Mouse (Mus musculus): ENCODE measurements around the gene Lgals9. TPM values are rescaled to one million over a fixed set of nuclear protein-coding genes. Genes with fewer than 3 reads are reported as not detected.
"Not testable (repeated sequence)": the region's sequence is repeated elsewhere in the genome, so short reads cannot be mapped to it uniquely, and the experiment has no call there.

Lgals9 gene
- polyA plus RNA-seq, 1 experiment from 2014 or later = 54.4 TPM

GRCm38 (mm10) chr11:79018954-79019704 is 34.4 kb upstream of the Lgals9 start:
- Histone ChIP-seq H3K27me3 (no peaks in the 10 kb centered on the region), H3K9me3 (replicated peaks) (no peaks in the 10 kb centered on the region), H3K9ac (no peak overlapping the region), H3K4me3 (no peak overlapping the region), H3K4me1 (replicated peaks) (peaks cover 43% of the 10 kb centered on the region), H3K4me2 (no peak overlapping the region), H3K36me3 (peaks cover 27% of the 10 kb centered on the region), H3K27ac (no peak overlapping the region)
- 47% methylated on average over 11 of the region's 11 CpGs for WGBS
- no peak for ATAC-seq (replicated peaks; ENCODE audit: insufficient number of reproducible peaks, insufficient read depth, low FRiP score, low read depth)

GRCm38 (mm10) chr11:79017161-79017606 is 32.4 kb upstream of the Lgals9 start:
- WGBS = 74% methylated on average over 7 of the region's 7 CpGs
- H3K4me2 ChIP-seq = no peak overlapping the region
- peaks cover 35% of the 10 kb centered on the region for H3K4me1 ChIP-seq (replicated peaks)
- H3K4me3 ChIP-seq = no peak overlapping the region
- no peak overlapping the region for H3K27ac ChIP-seq
- no peaks in the 10 kb centered on the region for H3K27me3 ChIP-seq
- no peaks in the 10 kb centered on the region for H3K9me3 ChIP-seq (replicated peaks)
- no peak for ATAC-seq (replicated peaks; ENCODE audit: insufficient number of reproducible peaks, insufficient read depth, low FRiP score, low read depth)
- no peak overlapping the region for H3K9ac ChIP-seq
- H3K36me3 ChIP-seq = peaks cover 27% of the 10 kb centered on the region

GRCm38 (mm10) chr11:79016236-79016635 is 31.5 kb upstream of the Lgals9 start:
- Histone ChIP-seq H3K4me1 (replicated peaks) (peaks cover 35% of the 10 kb centered on the region), H3K9ac (no peak overlapping the region), H3K27ac (no peak overlapping the region), H3K9me3 (replicated peaks) (no peaks in the 10 kb centered on the region), H3K4me2 (no peak overlapping the region), H3K4me3 (no peak overlapping the region), H3K36me3 (peaks cover 25% of the 10 kb centered on the region), H3K27me3 (no peaks in the 10 kb centered on the region)
- ATAC-seq (replicated peaks; ENCODE audit: insufficient number of reproducible peaks, insufficient read depth, low FRiP score, low read depth) = no peak
- WGBS = 54% methylated on average over 12 of the region's 12 CpGs

- Histone ChIP-seq H3K27me3 (no peaks in the 10 kb centered on the region), H3K36me3 (peaks cover 23% of the 10 kb centered on the region), H3K4me2 (no peak overlapping the region), H3K9ac (no peak overlapping the region), H3K27ac (no peak overlapping the region), H3K4me3 (no peak overlapping the region), H3K9me3 (replicated peaks) (no peaks in the 10 kb centered on the region), H3K4me1 (replicated peaks) (peaks cover 34% of the 10 kb centered on the region)
- 90% methylated on average over 24 of the region's 24 CpGs for WGBS
- ATAC-seq (replicated peaks; ENCODE audit: insufficient number of reproducible peaks, insufficient read depth, low FRiP score, low read depth) = no peak
Measured at GRCm38 (mm10) chr11:79015660-79016215, 31.0 kb upstream of the Lgals9 start.

GRCm38 (mm10) chr11:79014602-79015325 is 30.0 kb upstream of the Lgals9 start:
- Histone ChIP-seq H3K4me1 (replicated peaks) (peaks cover 24% of the 10 kb centered on the region), H3K27ac (peak overlapping the region; percentile 29; the same call in 1 of the 2 replicates), H3K9me3 (replicated peaks) (no peaks in the 10 kb centered on the region), H3K36me3 (peaks cover 22% of the 10 kb centered on the region), H3K4me3 (no peak overlapping the region), H3K4me2 (no peak overlapping the region), H3K9ac (no peak overlapping the region), H3K27me3 (no peaks in the 10 kb centered on the region)
- 60% methylated on average over 15 of the region's 15 CpGs for WGBS
- ATAC-seq (replicated peaks; ENCODE audit: insufficient number of reproducible peaks, insufficient read depth, low FRiP score, low read depth) = no peak

- no peaks in the 10 kb centered on the region for H3K9me3 ChIP-seq (replicated peaks)
- peaks cover 16% of the 10 kb centered on the region for H3K36me3 ChIP-seq
- no peak overlapping the region for H3K9ac ChIP-seq
- no peaks in the 10 kb centered on the region for H3K27me3 ChIP-seq
- H3K4me2 ChIP-seq = no peak overlapping the region
- peaks cover 20% of the 10 kb centered on the region for H3K4me1 ChIP-seq (replicated peaks)
- WGBS = 63% methylated on average over 9 of the region's 9 CpGs
- peak overlapping the region; percentile 29; the same call in 1 of the 2 replicates for H3K27ac ChIP-seq
- no peak overlapping the region for H3K4me3 ChIP-seq
- ATAC-seq (replicated peaks; ENCODE audit: insufficient number of reproducible peaks, insufficient read depth, low FRiP score, low read depth) = no peak
Measured at GRCm38 (mm10) chr11:79013806-79014205, 29.1 kb upstream of the Lgals9 start.

GRCm38 (mm10) chr11:79013056-79013455 is 28.3 kb upstream of the Lgals9 start:
- H3K9me3 ChIP-seq (replicated peaks) = no peaks in the 10 kb centered on the region
- H3K4me1 ChIP-seq (replicated peaks) = peaks cover 20% of the 10 kb centered on the region
- peaks cover 9% of the 10 kb centered on the region; the same call in 1 of the 2 replicates for H3K36me3 ChIP-seq
- H3K27me3 ChIP-seq = no peaks in the 10 kb centered on the region
- H3K4me2 ChIP-seq = no peak overlapping the region
- no peak overlapping the region for H3K4me3 ChIP-seq
- ATAC-seq (replicated peaks; ENCODE audit: insufficient number of reproducible peaks, insufficient read depth, low FRiP score, low read depth) = no peak
- H3K27ac ChIP-seq = no peak overlapping the region
- no peak overlapping the region for H3K9ac ChIP-seq

- WGBS = 98% methylated on average over 2 of the region's 2 CpGs
- H3K4me2 ChIP-seq = no peak overlapping the region
- H3K9ac ChIP-seq = no peak overlapping the region
- no peaks in the 10 kb centered on the region for H3K27me3 ChIP-seq
- H3K9me3 ChIP-seq (replicated peaks) = no peaks in the 10 kb centered on the region
- ATAC-seq (replicated peaks; ENCODE audit: insufficient number of reproducible peaks, insufficient read depth, low FRiP score, low read depth) = no peak
- H3K36me3 ChIP-seq = peaks cover 7% of the 10 kb centered on the region; the same call in 1 of the 2 replicates
- no peak overlapping the region for H3K4me3 ChIP-seq
- peaks cover 20% of the 10 kb centered on the region for H3K4me1 ChIP-seq (replicated peaks)
- no peak overlapping the region for H3K27ac ChIP-seq
Measured at GRCm38 (mm10) chr11:79012529-79012928, 27.8 kb upstream of the Lgals9 start.

- Histone ChIP-seq H3K27me3 (no peaks in the 10 kb centered on the region), H3K9ac (no peak overlapping the region), H3K36me3 (no peaks in the 10 kb centered on the region), H3K4me2 (no peak overlapping the region), H3K4me3 (no peak overlapping the region), H3K9me3 (replicated peaks) (no peaks in the 10 kb centered on the region), H3K27ac (no peak overlapping the region), H3K4me1 (replicated peaks) (peaks cover 6% of the 10 kb centered on the region; the same call in 1 of the 2 replicates)
- 81% methylated on average over 7 of the region's 7 CpGs for WGBS
- no peak for ATAC-seq (replicated peaks; ENCODE audit: insufficient number of reproducible peaks, insufficient read depth, low FRiP score, low read depth)
Measured at GRCm38 (mm10) chr11:79008891-79009290, 24.1 kb upstream of the Lgals9 start.

GRCm38 (mm10) chr11:79008007-79008775 is 23.4 kb upstream of the Lgals9 start:
- 65% methylated on average over 6 of the region's 6 CpGs for WGBS
- H3K36me3 ChIP-seq = no peaks in the 10 kb centered on the region
- H3K9me3 ChIP-seq (replicated peaks) = no peaks in the 10 kb centered on the region
- peaks cover 13% of the 10 kb centered on the region; the same call in 1 of the 2 replicates for H3K4me1 ChIP-seq (replicated peaks)
- no peak overlapping the region for H3K4me3 ChIP-seq
- H3K4me2 ChIP-seq = no peak overlapping the region
- H3K27me3 ChIP-seq = no peaks in the 10 kb centered on the region
- 0 out of 2 replicates have a peak, but pooled peaks have one; percentile 18 for ATAC-seq (replicated peaks; ENCODE audit: insufficient number of reproducible peaks, insufficient read depth, low FRiP score, low read depth)
- no peak overlapping the region for H3K27ac ChIP-seq
- no peak overlapping the region for H3K9ac ChIP-seq

GRCm38 (mm10) chr11:79007356-79007755 is 22.6 kb upstream of the Lgals9 start:
- peaks cover 20% of the 10 kb centered on the region for H3K4me1 ChIP-seq (replicated peaks)
- not testable (repeated sequence) for H3K4me2 ChIP-seq; H3K9ac ChIP-seq; ATAC-seq (replicated peaks; ENCODE audit: insufficient number of reproducible peaks, insufficient read depth, low FRiP score, low read depth); H3K36me3 ChIP-seq; H3K9me3 ChIP-seq (replicated peaks); H3K4me3 ChIP-seq; H3K27me3 ChIP-seq; H3K27ac ChIP-seq
- WGBS = 75% methylated on average over 3 of the region's 3 CpGs
